ENCODE assay signal across 19 mouse cellular contexts in genomic region chr7:99411047-99411779, GRCm38 (mm10). TPM values are rescaled to one million over a fixed set of nuclear protein-coding genes. Genes with fewer than 3 reads are reported as not detected.
A peak's percentile ranks its signal among the peaks of the same experiment; 100 is the strongest.
DNase-seq lines count a peak whose midpoint lies in the region; ATAC-seq and TF ChIP-seq lines count a peak whose summit lies in the region.
"Had no signal": no experiment of that assay in that cellular context is flagged by ENCODE, and none has a peak within 500 bp of the region (broad histone marks: within the 10 kb centered on the region; RNA-seq: fewer than 3 reads in every experiment).

No protein-coding gene starts in this region.

- no peak overlapping the region for H3K4me3 ChIP-seq in heart, embryonic 11.5 days (ENCODE audit: low read depth, low read length)
- no peak overlapping the region for H3K4me3 ChIP-seq in kidney, embryonic 16.5 days (ENCODE audit: low read length)
- no peak overlapping the region for H3K4me3 ChIP-seq in ES-E14 (ENCODE audit: insufficient read depth in 1 of 2, low read depth in 1 of 2, low read length in 2 of 2, poor library complexity in 1 of 2, severe bottlenecking in 1 of 2)
- H3K4me3 ChIP-seq in intestine, embryonic 16.5 days (ENCODE audit: low read length) = no peak overlapping the region
- H3K4me3 ChIP-seq: liver, embryonic 15.5 days; neural tube, embryonic 12.5 days had no signal

- no peak for ATAC-seq in heart, embryonic 11.5 days (replicated peaks; ENCODE audit: insufficient number of reproducible peaks, low FRiP score, low TSS enrichment)
- 0 out of 2 replicates have a peak, but pooled peaks have one; percentile 10 for ATAC-seq in kidney, embryonic 16.5 days (ENCODE audit: low FRiP score, low TSS enrichment)
- peak; percentile 61 for ATAC-seq in intestine, embryonic 16.5 days
- ATAC-seq: activated CD4-positive, CD25-positive, alpha-beta regulatory T cell, adult 4 months; forebrain, embryonic 16.5 days; hindbrain, embryonic 16.5 days; midbrain, embryonic 16.5 days had no signal

- H3K9ac ChIP-seq in heart, embryonic 11.5 days (ENCODE audit: low read depth, low read length) = no peak overlapping the region
- H3K9ac ChIP-seq in kidney, embryonic 16.5 days (replicated peaks; ENCODE audit: low read length) = no peak overlapping the region
- no peak overlapping the region for H3K9ac ChIP-seq in ES-E14 (ENCODE audit: insufficient read depth, low read depth, low read length, poor library complexity, severe bottlenecking)
- no peak overlapping the region for H3K9ac ChIP-seq in intestine, embryonic 16.5 days (ENCODE audit: low read depth, low read length)
- H3K9ac ChIP-seq: liver, embryonic 15.5 days; neural tube, embryonic 12.5 days had no signal

- no peaks in the 10 kb centered on the region for H3K27me3 ChIP-seq in heart, embryonic 11.5 days (ENCODE audit: control insufficient read depth, insufficient read depth, low read length)
- H3K27me3 ChIP-seq in kidney, embryonic 16.5 days (ENCODE audit: insufficient read depth, low read length) = no peaks in the 10 kb centered on the region
- no peaks in the 10 kb centered on the region for H3K27me3 ChIP-seq in intestine, embryonic 16.5 days (replicated peaks; ENCODE audit: control insufficient read depth, insufficient read depth, low read length)
- H3K27me3 ChIP-seq: liver, embryonic 15.5 days; neural tube, embryonic 12.5 days had no signal

- in situ Hi-C loops in ES-E14 (cut with MboI; ENCODE audit: low sequenced_read_pairs in 2 of 2, unreplicated experiment in 2 of 2) = loop anchor here in 1 of 2 experiments (25.0 kb wide), 1 partner anchor 574 kb away; the partner anchor contains the start of gene Wnt11

- H3K36me3 ChIP-seq in heart, embryonic 11.5 days (ENCODE audit: control insufficient read depth, insufficient read depth, low read length) = no peaks in the 10 kb centered on the region
- H3K36me3 ChIP-seq in kidney, embryonic 16.5 days (ENCODE audit: insufficient read depth, low read length) = 0 out of 2 replicates have a peak, but pooled peaks cover 6% of the 10 kb centered on the region
- H3K36me3 ChIP-seq in ES-E14 (ENCODE audit: control insufficient read depth, insufficient read depth, low read length, poor library complexity, severe bottlenecking) = no peaks in the 10 kb centered on the region
- H3K36me3 ChIP-seq in intestine, embryonic 16.5 days (ENCODE audit: control insufficient read depth, insufficient read depth, low read length) = no peaks in the 10 kb centered on the region
- H3K36me3 ChIP-seq: liver, embryonic 15.5 days had no signal

- 37% methylated on average over 6 of the region's 6 CpGs for WGBS in heart, embryonic 11.5 days (ENCODE audit: insufficient replicate concordance)
- WGBS in kidney, embryonic 16.5 days = 24% methylated on average over 6 of the region's 6 CpGs
- WGBS in intestine, embryonic 16.5 days = 39% methylated on average over 6 of the region's 6 CpGs

- H3K4me2 ChIP-seq in heart, embryonic 11.5 days = no peak overlapping the region
- H3K4me2 ChIP-seq in kidney, embryonic 16.5 days (replicated peaks; ENCODE audit: low read depth, low read length) = no peak overlapping the region
- no peak overlapping the region for H3K4me2 ChIP-seq in intestine, embryonic 16.5 days (ENCODE audit: low read depth, low read length)
- H3K4me2 ChIP-seq: liver, embryonic 15.5 days; neural tube, embryonic 12.5 days had no signal

- no peak for DNase-seq in heart, adult 8-10 months (ENCODE audit: low spot score)
- DNase-seq in kidney, adult 11 months = no peak
- no peak for DNase-seq in ES-E14 (ENCODE audit: low read depth, low spot score)
- DNase-seq in cerebellum, adult 11-12 months = no peak
- no peak for DNase-seq in thymus, postnatal 14 days
- DNase-seq: cerebellum, adult 11 months; gastrocnemius, postnatal 14 days; spleen, adult 18-20 months had no signal

- H3K9me3 ChIP-seq in heart, embryonic 11.5 days (replicated peaks; ENCODE audit: control insufficient read depth, low read length) = no peaks in the 10 kb centered on the region
- H3K9me3 ChIP-seq in kidney, embryonic 16.5 days (ENCODE audit: low read length) = no peaks in the 10 kb centered on the region
- H3K9me3 ChIP-seq in ES-E14 (ENCODE audit: control insufficient read depth, insufficient read depth, low read depth, low read length) = no peaks in the 10 kb centered on the region
- no peaks in the 10 kb centered on the region for H3K9me3 ChIP-seq in intestine, embryonic 16.5 days (ENCODE audit: control insufficient read depth, low read length)
- H3K9me3 ChIP-seq: liver, embryonic 15.5 days; neural tube, embryonic 12.5 days had no signal

- H3K4me1 ChIP-seq in heart, embryonic 11.5 days (ENCODE audit: control insufficient read depth, insufficient read depth, low read length) = peaks cover 21% of the 10 kb centered on the region
- H3K4me1 ChIP-seq in kidney, embryonic 16.5 days (ENCODE audit: insufficient read depth, low read length) = peaks cover 30% of the 10 kb centered on the region
- H3K4me1 ChIP-seq in ES-E14 (ENCODE audit: control insufficient read depth in 2 of 2, insufficient read depth in 2 of 2, low read length in 2 of 2, poor library complexity in 1 of 2) = peaks cover 6 to 13% of the 10 kb centered on the region in 2 experiments; a peak in 2 of 4 replicates
- peaks cover 24% of the 10 kb centered on the region for H3K4me1 ChIP-seq in intestine, embryonic 16.5 days (ENCODE audit: control insufficient read depth, insufficient read depth, low read length)

- 0 out of 2 replicates have a peak overlapping the region, but pooled peaks have one; percentile 70 for H3K27ac ChIP-seq in heart, embryonic 11.5 days (ENCODE audit: low read depth, low read length)
- peak overlapping the region; percentile 56 for H3K27ac ChIP-seq in kidney, embryonic 16.5 days (ENCODE audit: low read length)
- no peak overlapping the region for H3K27ac ChIP-seq in ES-E14 (ENCODE audit: insufficient read depth, low read depth, low read length, poor library complexity, severe bottlenecking)
- peak overlapping the region; percentile 3; the same call in 1 of the 2 replicates for H3K27ac ChIP-seq in intestine, embryonic 16.5 days (ENCODE audit: low read length)
- H3K27ac ChIP-seq: kidney, postnatal 0 days; liver, embryonic 15.5 days; neural tube, embryonic 12.5 days had no signal

TF ChIP-seq in ES-E14, 5 proteins besides CTCF, POLR2A, EP300 and RAD21:
- TF ChIP-seq MAFK (IDR thresholded peaks at IDR 0.05; ENCODE audit: insufficient read depth, low read depth, low read length) = no peak
- TF ChIP-seq CHD2 (IDR thresholded peaks at IDR 0.05; ENCODE audit: low read depth, low read length) = 0 out of 2 replicates have a peak, but pooled peaks have one; percentile 36

RNA-seq across cellular contexts. Expression of gene Gdpd5, which starts 30.0 kb away (rescaled TPM):
- polyA plus RNA-seq in heart, embryonic 11.5 days (2014; fragmentation: Nextera tagmentation; extraction: Ambion mirVana) = 20.0 and 20.8 TPM in 2 replicates
- total RNA-seq in heart, adult 8-10 months (2022) = 10 to 100 TPM; 19.7 to 30.7 (median 24.3) TPM
- polyA plus RNA-seq in kidney, embryonic 16.5 days (2015; fragmentation: Nextera tagmentation; extraction: Ambion mirVana) = 20.5 TPM in 2 replicates
- 8.3 and 10.2 TPM in 2 replicates for total RNA-seq in ES-E14 (2012; rRNA removed)
- polyA plus RNA-seq in intestine, embryonic 16.5 days (2015; fragmentation: Nextera tagmentation; extraction: Ambion mirVana) = 17.1 and 17.5 TPM in 2 replicates

RNA-seq across cellular contexts. Expression of gene Klhl35, which starts 54.6 kb away (rescaled TPM):
- 0.77 and 1.0 TPM in 2 replicates for polyA plus RNA-seq in heart, embryonic 11.5 days (2014; fragmentation: Nextera tagmentation; extraction: Ambion mirVana)
- not detected for total RNA-seq in heart, adult 8-10 months (2022)
- polyA plus RNA-seq in kidney, embryonic 16.5 days (2015; fragmentation: Nextera tagmentation; extraction: Ambion mirVana) = 0.66 and 0.75 TPM in 2 replicates
- total RNA-seq in ES-E14 (2012; rRNA removed) = 0.31 and 0.85 TPM in 2 replicates
- 0.15 and 0.17 TPM in 2 replicates for polyA plus RNA-seq in intestine, embryonic 16.5 days (2015; fragmentation: Nextera tagmentation; extraction: Ambion mirVana)
- polyA plus RNA-seq: activated CD4-positive, CD25-positive, alpha-beta regulatory T cell, adult 4 months; C2C12 had no signal

RNA-seq across cellular contexts. Expression of gene Serpinh1, which starts 58.2 kb away (rescaled TPM):
- polyA plus RNA-seq in heart, embryonic 11.5 days (2014; fragmentation: Nextera tagmentation; extraction: Ambion mirVana) = 442 and 580 TPM in 2 replicates
- total RNA-seq in heart, adult 8-10 months (2022) = 100 to 1,000 TPM; 129 to 268 (median 205) TPM
- 1,752 and 1,857 TPM in 2 replicates for polyA plus RNA-seq in kidney, embryonic 16.5 days (2015; fragmentation: Nextera tagmentation; extraction: Ambion mirVana)
- 337 and 500 TPM in 2 replicates for total RNA-seq in ES-E14 (2012; rRNA removed)
- polyA plus RNA-seq in intestine, embryonic 16.5 days (2015; fragmentation: Nextera tagmentation; extraction: Ambion mirVana) = 903 and 983 TPM in 2 replicates
- polyA plus RNA-seq: activated CD4-positive, CD25-positive, alpha-beta regulatory T cell, adult 4 months had no signal
